Mouse (Mus musculus) embryo, embryonic 10 days (tissue): ENCODE data around the gene Gm21865.
"Not testable (repeated sequence)": the region's sequence is repeated elsewhere in the genome, so short reads cannot be mapped to it uniquely, and the experiment has no call there.

Experiments used
- DNase-seq: peaks from one replicate; pipeline ENCODE4 v3.0.0-alpha.2; 2015; ENCODE audit warnings: low spot score

The Gm21865 gene

DNA sequence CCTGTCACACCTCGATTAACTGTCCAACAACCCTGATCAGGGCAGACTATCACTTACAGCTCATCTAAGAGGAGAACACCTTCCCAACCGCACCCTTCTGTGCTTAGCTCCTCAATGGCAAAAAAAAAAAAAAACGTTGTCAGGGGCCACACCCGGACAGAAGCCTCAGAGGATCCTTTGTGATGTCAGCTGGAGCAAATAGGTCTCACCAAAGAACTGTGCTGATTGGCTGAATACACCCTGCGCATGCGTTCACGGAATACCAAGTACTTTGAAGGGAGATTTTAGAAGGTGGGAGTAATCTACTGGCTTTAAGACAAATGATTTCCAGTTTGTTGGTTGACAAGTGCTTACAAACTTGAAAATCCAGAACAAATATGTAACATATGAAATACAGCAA, at the start of gene Gm21865:
TSS of gene Gm21865 (minus strand) at position 101 of the 400 bp plus-strand sequence.
- DNase-seq = not testable (repeated sequence)
